Mouse (Mus musculus) heart, adult 2 months (tissue): Measurements from ENCODE around the gene Gas6. TPM values are rescaled to one million over a fixed set of nuclear protein-coding genes. Genes with fewer than 3 reads are reported as not detected.
A peak's percentile ranks its signal among the peaks of the same experiment; 100 is the strongest.

ENCODE experiments used
- DNase-seq, 2 experiments: peaks; one replicate each; pipeline ENCODE4 v3.0.0; 2021
- H3K27ac ChIP-seq: fragments of 200-600 bp; 2 replicates; pipeline ENCODE4 v1.8.1; 2022
- H3K27me3 ChIP-seq: fragments of 200-500 bp; 2 replicates; pipeline ENCODE4 v1.6.1; 2012; ENCODE audit warnings: mild to moderate bottlenecking, low read length, inconsistent platforms, mixed read lengths; ENCODE audit not compliant: control insufficient read depth, insufficient read depth
- H3K36me3 ChIP-seq: fragments of 200-500 bp; 2 replicates; pipeline ENCODE4 v1.6.1; 2012; ENCODE audit warnings: low read length, inconsistent platforms; ENCODE audit not compliant: control insufficient read depth, insufficient read depth
- H3K4me1 ChIP-seq: fragments of 200-500 bp; 2 replicates; pipeline ENCODE4 v1.6.1; 2011; ENCODE audit warnings: low read length; ENCODE audit not compliant: control insufficient read depth, insufficient read depth
- H3K4me3 ChIP-seq: fragments of 200-600 bp; 2 replicates; pipeline ENCODE4 v1.8.1; 2022
- H3K79me2 ChIP-seq: fragments of 200-500 bp; replicated peaks from 2 replicates; pipeline ENCODE4 v1.6.1; 2012; ENCODE audit warnings: mild to moderate bottlenecking, inconsistent platforms, low read length, moderate library complexity, mixed read lengths; ENCODE audit not compliant: control insufficient read depth, insufficient read depth
- H3K9ac ChIP-seq: fragments of 200-500 bp; 2 replicates; pipeline ENCODE4 v1.6.1; 2012; ENCODE audit warnings: low read depth, mild to moderate bottlenecking, control low read depth, inconsistent platforms, low read length, mixed read lengths
- CTCF ChIP-seq: fragments of 200-600 bp; IDR thresholded peaks from 2 replicates; pipeline ENCODE4 v1.8.1; 2022; ENCODE audit warnings: antibody characterized with exemption, mild to moderate bottlenecking, moderate library complexity
- EP300 ChIP-seq: fragments of 200-500 bp; IDR thresholded peaks from 2 replicates; pipeline ENCODE4 v1.6.1; 2011; ENCODE audit warnings: low read depth, low read length, control low read depth; ENCODE audit not compliant: insufficient read depth
- POLR2A ChIP-seq: fragments of 200-500 bp; IDR thresholded peaks from 2 replicates; pipeline ENCODE4 v1.6.1; 2011; ENCODE audit warnings: mild to moderate bottlenecking, low read depth, low read length, control low read depth; ENCODE audit not compliant: insufficient read depth
- WGBS: fragments of 180-500 bp; shearing (Covaris S2); methylation state at CpG from one replicate; pipeline ENCODE4 v1.1.7; 2018; 5-methylcytosine and 5-hydroxymethylcytosine counted together
- intact Hi-C: fragments of 180-260 bp; cut with DNase I; formaldehyde crosslinking; loops from one replicate; pipeline ENCODE4 v1.15.1; 2025
- polyA plus RNA-seq: library from polyadenylated mRNA; depleted of rRNA; stranded (reverse); fragments of >200 nt; gene quantifications from 2 replicates; pipeline ENCODE4 v1.2.3, GENCODE M21; 2012
- total RNA-seq, 2 experiments: library from RNA; stranded (reverse); gene quantifications; 2 replicates each; pipeline ENCODE4 v1.2.3; 2021

Gene Gas6
- total and polyA plus RNA-seq, 3 experiments = 114 to 133 (median 129) TPM

- peaks cover 18% of the 10 kb centered on the region for H3K36me3 ChIP-seq
- no peak overlapping the region for H3K9ac ChIP-seq
- peak overlapping the region; percentile 94 for H3K27ac ChIP-seq
- DNase-seq = no peak
- WGBS = 73% methylated on average over 14 of the region's 14 CpGs
- no peaks in the 10 kb centered on the region for H3K27me3 ChIP-seq
- intact Hi-C loops = loop anchor here (5.0 kb wide), 1 partner anchor 64 kb away; no protein-coding TSS in a partner anchor
- H3K4me1 ChIP-seq = peaks cover 30% of the 10 kb centered on the region
- H3K79me2 ChIP-seq = no peaks in the 10 kb centered on the region
- H3K4me3 ChIP-seq = no peak overlapping the region
- TF ChIP-seq POLR2A (no peak), EP300 (no peak), CTCF (no peak)
These were observed 2.7 kb downstream of the Gas6 start for GRCm38 (mm10) chr8:13491491-13492010.

DNA sequence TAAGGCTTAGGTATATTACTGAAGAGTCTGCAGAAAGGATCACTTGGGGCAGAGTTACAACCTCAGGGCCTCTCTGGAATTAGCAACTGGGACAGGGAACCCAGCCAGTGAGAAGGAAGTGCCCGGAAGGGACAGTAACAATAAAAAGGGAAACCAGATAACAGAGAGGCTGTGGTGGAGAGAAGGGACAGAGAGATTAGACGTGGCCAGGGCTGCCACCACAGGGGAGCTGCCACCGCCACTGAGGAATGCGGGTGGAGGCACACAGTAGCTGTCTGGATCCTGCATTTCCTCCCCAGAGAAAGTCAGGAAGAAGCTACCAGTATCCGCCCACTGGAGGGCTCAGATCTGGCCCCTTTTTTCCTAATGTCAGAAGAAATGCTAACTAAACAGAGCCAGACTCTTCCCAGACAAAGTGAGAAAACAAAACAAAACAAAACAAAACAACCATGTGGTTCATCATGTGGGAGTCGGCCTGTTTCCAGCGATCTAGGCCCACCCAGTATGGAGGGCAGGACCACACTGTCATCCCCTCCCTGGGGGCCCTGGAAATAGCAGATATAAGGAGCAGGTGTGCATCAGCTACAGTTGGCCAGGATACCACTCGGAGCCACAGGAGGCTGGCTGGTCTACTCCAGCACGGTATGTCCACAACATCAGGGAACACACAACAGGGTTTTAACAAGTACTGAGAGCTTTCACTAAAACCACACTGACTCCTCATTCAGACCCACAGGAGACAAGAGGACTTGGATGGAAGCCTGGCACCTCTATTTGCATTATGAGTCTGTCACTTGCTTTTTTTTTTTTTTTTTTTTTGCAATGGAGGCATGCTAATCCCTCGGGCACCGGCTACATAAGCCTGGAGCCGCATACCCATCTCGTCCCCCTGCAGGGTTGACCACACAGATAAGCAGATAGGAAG, 4.0 kb downstream of the Gas6 start:
- TF ChIP-seq EP300 (peak; percentile 49; the same call in 1 of the 2 replicates), POLR2A (no peak)
- Histone ChIP-seq H3K4me1 (peaks cover 33% of the 10 kb centered on the region), H3K9ac (no peak overlapping the region), H3K27ac (peak overlapping the region; percentile 59), H3K27me3 (no peaks in the 10 kb centered on the region), H3K4me3 (peak overlapping the region; percentile 26; the same call in 1 of the 2 replicates), H3K79me2 (no peaks in the 10 kb centered on the region), H3K36me3 (peaks cover 18% of the 10 kb centered on the region)
- peak; percentile 46 to 68 for DNase-seq
- intact Hi-C loops = loop anchor here (1.0 to 5.0 kb wide), 3 partner anchors 40 to 63 kb away; no protein-coding TSS in a partner anchor
- WGBS = 15% methylated on average over 13 of the region's 13 CpGs

DNA sequence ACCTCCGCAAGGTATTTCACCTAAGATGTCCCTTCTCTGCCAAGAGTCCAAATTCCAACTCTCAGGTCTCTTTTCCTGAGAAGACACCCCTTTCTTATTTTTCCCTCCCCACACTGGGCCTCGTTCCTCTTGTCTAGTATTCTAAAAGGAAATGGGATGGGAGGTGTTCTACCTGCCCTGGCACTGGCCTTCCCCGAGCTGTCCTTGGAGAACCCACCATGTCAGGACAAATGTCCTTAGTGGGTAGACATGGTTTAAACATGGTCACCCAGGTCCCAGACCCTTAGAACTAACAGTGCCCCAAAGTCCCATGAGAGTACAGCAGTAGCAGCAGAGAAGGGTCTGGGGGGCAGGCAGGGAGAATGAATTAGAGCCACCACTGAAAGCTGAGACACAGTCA, 4.9 kb downstream of the Gas6 start:
- WGBS = 61% methylated on average over 3 of the region's 3 CpGs
- H3K4me3 ChIP-seq = no peak overlapping the region
- peaks cover 18% of the 10 kb centered on the region for H3K36me3 ChIP-seq
- H3K9ac ChIP-seq = no peak overlapping the region
- intact Hi-C loops = no loop called here
- H3K4me1 ChIP-seq = peaks cover 31% of the 10 kb centered on the region
- H3K27ac ChIP-seq = no peak overlapping the region; the same call in 1 of the 2 replicates
- TF ChIP-seq EP300 = no peak
- no peak for TF ChIP-seq CTCF
- TF ChIP-seq POLR2A = no peak
- no peaks in the 10 kb centered on the region for H3K79me2 ChIP-seq
- no peaks in the 10 kb centered on the region for H3K27me3 ChIP-seq
- no peak for DNase-seq

GRCm38 (mm10) chr8:13483191-13483590, 11.1 kb downstream of the Gas6 start:
- Histone ChIP-seq H3K27ac (no peak overlapping the region), H3K9ac (no peak overlapping the region), H3K36me3 (peaks cover 14% of the 10 kb centered on the region), H3K4me3 (no peak overlapping the region), H3K4me1 (peaks cover 22% of the 10 kb centered on the region), H3K27me3 (no peaks in the 10 kb centered on the region), H3K79me2 (no peaks in the 10 kb centered on the region)
- WGBS = 80% methylated on average over 5 of the region's 5 CpGs
- TF ChIP-seq POLR2A = no peak
- TF ChIP-seq CTCF = no peak
- no peak for TF ChIP-seq EP300
- no peak for DNase-seq
- intact Hi-C loops = no loop called here

GRCm38 (mm10) chr8:13482101-13482801, 12.0 kb downstream of the Gas6 start:
- H3K4me3 ChIP-seq = no peak overlapping the region
- no peaks in the 10 kb centered on the region for H3K27me3 ChIP-seq
- TF ChIP-seq EP300 (no peak), CTCF (no peak)
- peaks cover 14% of the 10 kb centered on the region for H3K36me3 ChIP-seq
- H3K9ac ChIP-seq = no peak overlapping the region
- peak overlapping the region; percentile 26 for H3K27ac ChIP-seq
- H3K4me1 ChIP-seq = peaks cover 22% of the 10 kb centered on the region
- WGBS = 51% methylated on average over 2 of the region's 2 CpGs
- DNase-seq = no peak
- intact Hi-C loops = no loop called here
- H3K79me2 ChIP-seq = no peaks in the 10 kb centered on the region

- 19% methylated on average over 3 of the region's 3 CpGs for WGBS
- Histone ChIP-seq H3K79me2 (no peaks in the 10 kb centered on the region), H3K27me3 (no peaks in the 10 kb centered on the region), H3K4me3 (no peak overlapping the region), H3K27ac (peak overlapping the region; percentile 26), H3K36me3 (peaks cover 14% of the 10 kb centered on the region), H3K9ac (no peak overlapping the region), H3K4me1 (peaks cover 20% of the 10 kb centered on the region)
- no peak for TF ChIP-seq CTCF
- TF ChIP-seq POLR2A = no peak
- TF ChIP-seq EP300 = no peak
- intact Hi-C loops = no loop called here
- peak in 1 of 2 experiments; percentile 45 for DNase-seq
These were observed 12.7 kb downstream of the Gas6 start for GRCm38 (mm10) chr8:13481596-13481995.
